Mouse (Mus musculus): Measurements from ENCODE around the gene Gimap4. TPM values are rescaled to one million over a fixed set of nuclear protein-coding genes. Genes with fewer than 3 reads are reported as not detected.

Gimap4 gene
- polyA plus RNA-seq, 2 experiments, result 9.6 to 9.8 TPM

GRCm38 (mm10) chr6:48737688-48738087 is 53.3 kb downstream of the Gimap4 start:
- Histone ChIP-seq H3K27me3 (ENCODE audit: control insufficient read depth, insufficient read depth, low read length) (peaks cover 22% of the 10 kb centered on the region), H3K4me1 (ENCODE audit: control insufficient read depth, insufficient read depth, low read length) (peaks cover 3% of the 10 kb centered on the region), H3K36me3 (ENCODE audit: control insufficient read depth, insufficient read depth, low read length) (no peaks in the 10 kb centered on the region), H3K9me3 (ENCODE audit: control insufficient read depth, low read length) (no peaks in the 10 kb centered on the region), H3K4me2 (replicated peaks; ENCODE audit: low read depth, low read length, severe bottlenecking) (no peak overlapping the region), H3K4me3 (replicated peaks; ENCODE audit: low read length) (no peak overlapping the region), H3K9ac (ENCODE audit: low read depth, low read length, severe bottlenecking) (no peak overlapping the region), H3K27ac (replicated peaks; ENCODE audit: low read depth, low read length) (no peak overlapping the region)
- TF ChIP-seq POLR2A (IDR thresholded peaks at IDR 0.05; ENCODE audit: borderline replicate concordance, extremely low read depth, insufficient read depth, insufficient read length), result no peak
- ATAC-seq (ENCODE audit: low FRiP score, low read depth) (no peak), DNase-seq (ENCODE audit: low spot score) (no peak)
- 88% methylated on average over 5 of the region's 5 CpGs for WGBS

GRCm38 (mm10) chr6:48738961-48739779 is 54.8 kb downstream of the Gimap4 start, which contains the start of gene Gimap1:
TSS of gene Gimap1 (plus strand) at chr6:48739054.
- Histone ChIP-seq H3K4me3 (replicated peaks; ENCODE audit: low read length) (no peak within 1 kb of the TSS), H3K27me3 (ENCODE audit: control insufficient read depth, insufficient read depth, low read length) (peaks cover 34% of the 10 kb centered on the region), H3K9ac (ENCODE audit: low read depth, low read length, severe bottlenecking) (no peak within 1 kb of the TSS), H3K4me1 (ENCODE audit: control insufficient read depth, insufficient read depth, low read length) (peaks cover 6% of the 10 kb centered on the region), H3K4me2 (replicated peaks; ENCODE audit: low read depth, low read length, severe bottlenecking) (no peak within 1 kb of the TSS), H3K36me3 (ENCODE audit: control insufficient read depth, insufficient read depth, low read length) (no peaks in the 10 kb centered on the region), H3K9me3 (ENCODE audit: control insufficient read depth, low read length) (no peaks in the 10 kb centered on the region), H3K27ac (replicated peaks; ENCODE audit: low read depth, low read length) (no peak within 1 kb of the TSS)
- WGBS, result 75% methylated on average over 15 of the region's 15 CpGs
- ATAC-seq (ENCODE audit: low FRiP score, low read depth), result no peak
- no peak for DNase-seq (ENCODE audit: low spot score)
- TF ChIP-seq POLR2A (IDR thresholded peaks at IDR 0.05; ENCODE audit: borderline replicate concordance, extremely low read depth, insufficient read depth, insufficient read length), result no peak

DNA sequence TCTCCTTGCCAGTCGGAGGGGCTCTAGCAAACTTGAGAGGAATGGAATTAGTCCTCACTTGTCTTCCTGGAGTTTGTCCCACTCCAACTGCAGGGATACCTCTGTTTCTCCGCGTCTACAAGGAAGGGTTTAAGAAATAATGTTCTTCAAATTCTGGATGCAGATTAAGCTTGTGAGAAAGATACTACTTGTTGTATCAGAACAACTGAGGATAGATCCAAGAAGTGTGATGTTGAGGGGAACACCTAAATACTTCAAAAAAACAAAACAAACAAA is 55.4 kb downstream of the Gimap4 start:
- Histone ChIP-seq H3K27ac (replicated peaks; ENCODE audit: low read depth, low read length) (no peak overlapping the region), H3K9ac (ENCODE audit: low read depth, low read length, severe bottlenecking) (no peak overlapping the region), H3K4me2 (replicated peaks; ENCODE audit: low read depth, low read length, severe bottlenecking) (no peak overlapping the region), H3K4me1 (ENCODE audit: control insufficient read depth, insufficient read depth, low read length) (peaks cover 6% of the 10 kb centered on the region), H3K27me3 (ENCODE audit: control insufficient read depth, insufficient read depth, low read length) (peaks cover 36% of the 10 kb centered on the region), H3K36me3 (ENCODE audit: control insufficient read depth, insufficient read depth, low read length) (no peaks in the 10 kb centered on the region), H3K4me3 (replicated peaks; ENCODE audit: low read length) (no peak overlapping the region), H3K9me3 (ENCODE audit: control insufficient read depth, low read length) (no peaks in the 10 kb centered on the region)
- no peak for TF ChIP-seq POLR2A (IDR thresholded peaks at IDR 0.05; ENCODE audit: borderline replicate concordance, extremely low read depth, insufficient read depth, insufficient read length)
- no peak for DNase-seq (ENCODE audit: low spot score)
- ATAC-seq (ENCODE audit: low FRiP score, low read depth), result no peak
- WGBS, result 84% methylated on average over 3 of the region's 3 CpGs

- no peak for TF ChIP-seq POLR2A (IDR thresholded peaks at IDR 0.05; ENCODE audit: borderline replicate concordance, extremely low read depth, insufficient read depth, insufficient read length)
- H3K9me3 ChIP-seq (ENCODE audit: control insufficient read depth, low read length), result no peaks in the 10 kb centered on the region
- DNase-seq (ENCODE audit: low spot score), result no peak
- H3K4me1 ChIP-seq (ENCODE audit: control insufficient read depth, insufficient read depth, low read length), result peaks cover 6% of the 10 kb centered on the region
- WGBS, result 68% methylated on average over 3 of the region's 3 CpGs
- no peaks in the 10 kb centered on the region for H3K36me3 ChIP-seq (ENCODE audit: control insufficient read depth, insufficient read depth, low read length)
- no peak overlapping the region for H3K27ac ChIP-seq (replicated peaks; ENCODE audit: low read depth, low read length)
- no peak overlapping the region for H3K4me2 ChIP-seq (replicated peaks; ENCODE audit: low read depth, low read length, severe bottlenecking)
- H3K9ac ChIP-seq (ENCODE audit: low read depth, low read length, severe bottlenecking), result no peak overlapping the region
- H3K27me3 ChIP-seq (ENCODE audit: control insufficient read depth, insufficient read depth, low read length), result peaks cover 36% of the 10 kb centered on the region
- H3K4me3 ChIP-seq (replicated peaks; ENCODE audit: low read length), result no peak overlapping the region
- ATAC-seq (ENCODE audit: low FRiP score, low read depth), result no peak
These were observed 56.3 kb downstream of the Gimap4 start for GRCm38 (mm10) chr6:48740501-48741169.

DNA sequence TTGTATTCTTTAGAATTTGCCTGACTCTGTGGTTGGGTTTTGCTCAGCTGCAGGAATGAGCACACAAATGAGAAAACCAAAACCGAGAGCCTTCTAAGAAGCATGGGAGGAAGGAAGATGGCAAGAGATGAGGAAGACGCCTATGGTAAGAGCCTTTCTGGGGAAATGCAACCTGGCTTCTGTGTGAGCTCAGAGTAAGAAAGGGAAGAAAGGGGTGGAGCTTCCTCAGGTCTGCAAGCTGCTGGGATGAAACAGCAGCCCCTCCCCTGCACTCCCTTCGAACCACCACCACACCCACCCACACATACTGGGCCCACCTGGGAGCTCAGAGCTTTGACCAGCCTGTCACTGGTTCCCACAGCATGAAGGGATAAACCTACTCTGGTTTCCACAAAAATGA is 56.9 kb downstream of the Gimap4 start:
- Histone ChIP-seq H3K27me3 (ENCODE audit: control insufficient read depth, insufficient read depth, low read length) (peaks cover 36% of the 10 kb centered on the region), H3K4me1 (ENCODE audit: control insufficient read depth, insufficient read depth, low read length) (peaks cover 6% of the 10 kb centered on the region), H3K27ac (replicated peaks; ENCODE audit: low read depth, low read length) (no peak overlapping the region), H3K9me3 (ENCODE audit: control insufficient read depth, low read length) (no peaks in the 10 kb centered on the region), H3K9ac (ENCODE audit: low read depth, low read length, severe bottlenecking) (no peak overlapping the region), H3K4me3 (replicated peaks; ENCODE audit: low read length) (no peak overlapping the region), H3K36me3 (ENCODE audit: control insufficient read depth, insufficient read depth, low read length) (no peaks in the 10 kb centered on the region), H3K4me2 (replicated peaks; ENCODE audit: low read depth, low read length, severe bottlenecking) (no peak overlapping the region)
- ATAC-seq (ENCODE audit: low FRiP score, low read depth) (no peak), DNase-seq (ENCODE audit: low spot score) (no peak)
- no peak for TF ChIP-seq POLR2A (IDR thresholded peaks at IDR 0.05; ENCODE audit: borderline replicate concordance, extremely low read depth, insufficient read depth, insufficient read length)
- WGBS, result 40% methylated on average over 3 of the region's 3 CpGs

Other genes with a start within 250 kb of the Gimap4 start
- 43.5 and 62.1 TPM in 2 replicates for gene Zfp467, start 238.7 kb upstream of the Gimap4 start, polyA plus RNA-seq (2012; rRNA removed)
- 29.3 TPM in 2 replicates for gene Zfp467, start 238.7 kb upstream of the Gimap4 start, polyA plus RNA-seq (2014; fragmentation: Nextera tagmentation; extraction: Ambion mirVana)
- gene Sspo, start 236.3 kb upstream of the Gimap4 start, polyA plus RNA-seq (2012; rRNA removed), result 1.2 and 1.9 TPM in 2 replicates
- 0.07 and 0.17 TPM in 2 replicates for gene Sspo, start 236.3 kb upstream of the Gimap4 start, polyA plus RNA-seq (2014; fragmentation: Nextera tagmentation; extraction: Ambion mirVana)
- 11.0 and 13.1 TPM in 2 replicates for gene Atp6v0e2, start 146.9 kb upstream of the Gimap4 start, polyA plus RNA-seq (2012; rRNA removed)
- gene Atp6v0e2, start 146.9 kb upstream of the Gimap4 start, polyA plus RNA-seq (2014; fragmentation: Nextera tagmentation; extraction: Ambion mirVana), result 7.8 and 8.7 TPM in 2 replicates
- gene Lrrc61, start 129.8 kb upstream of the Gimap4 start, polyA plus RNA-seq (2012; rRNA removed), result 17.6 and 18.4 TPM in 2 replicates
- 5.9 and 6.7 TPM in 2 replicates for gene Lrrc61, start 129.8 kb upstream of the Gimap4 start, polyA plus RNA-seq (2014; fragmentation: Nextera tagmentation; extraction: Ambion mirVana)
- 15.2 and 19.7 TPM in 2 replicates for gene Rarres2, start 111.8 kb upstream of the Gimap4 start, polyA plus RNA-seq (2012; rRNA removed)
- 16.1 and 21.3 TPM in 2 replicates for gene Rarres2, start 111.8 kb upstream of the Gimap4 start, polyA plus RNA-seq (2014; fragmentation: Nextera tagmentation; extraction: Ambion mirVana)
- gene Gm45021, start 94.9 kb upstream of the Gimap4 start, polyA plus RNA-seq (2012; rRNA removed), result 0.78 TPM in 1 of 2 replicates, not detected in the other
- 0.94 TPM in 1 of 2 replicates, not detected in the other for gene Gm45021, start 94.9 kb upstream of the Gimap4 start, polyA plus RNA-seq (2014; fragmentation: Nextera tagmentation; extraction: Ambion mirVana)
- 35.2 and 55.3 TPM in 2 replicates for gene Repin1, start 90.7 kb upstream of the Gimap4 start, polyA plus RNA-seq (2012; rRNA removed)
- 23.3 and 25.7 TPM in 2 replicates for gene Repin1, start 90.7 kb upstream of the Gimap4 start, polyA plus RNA-seq (2014; fragmentation: Nextera tagmentation; extraction: Ambion mirVana)
- gene Gm44965, start 90.6 kb upstream of the Gimap4 start, polyA plus RNA-seq (2012; rRNA removed), result not detected in 2 replicates
- gene Gm44965, start 90.6 kb upstream of the Gimap4 start, polyA plus RNA-seq (2014; fragmentation: Nextera tagmentation; extraction: Ambion mirVana), result not detected in 2 replicates
- 4.8 and 6.4 TPM in 2 replicates for gene Zfp775, start 82.5 kb upstream of the Gimap4 start, polyA plus RNA-seq (2012; rRNA removed)
- 5.8 and 5.9 TPM in 2 replicates for gene Zfp775, start 82.5 kb upstream of the Gimap4 start, polyA plus RNA-seq (2014; fragmentation: Nextera tagmentation; extraction: Ambion mirVana)
- 1.1 and 1.5 TPM in 2 replicates for gene AI854703, start 57.8 kb upstream of the Gimap4 start, polyA plus RNA-seq (2012; rRNA removed)
- 0.76 and 0.87 TPM in 2 replicates for gene AI854703, start 57.8 kb upstream of the Gimap4 start, polyA plus RNA-seq (2014; fragmentation: Nextera tagmentation; extraction: Ambion mirVana)
- gene Gimap8, start 37.3 kb upstream of the Gimap4 start, polyA plus RNA-seq (2012; rRNA removed), result 2.3 TPM in 2 replicates
- gene Gimap8, start 37.3 kb upstream of the Gimap4 start, polyA plus RNA-seq (2014; fragmentation: Nextera tagmentation; extraction: Ambion mirVana), result 0.40 and 0.70 TPM in 2 replicates
- 5.8 and 6.2 TPM in 2 replicates for gene Gimap9, start 8.4 kb upstream of the Gimap4 start, polyA plus RNA-seq (2012; rRNA removed)
- gene Gimap9, start 8.4 kb upstream of the Gimap4 start, polyA plus RNA-seq (2014; fragmentation: Nextera tagmentation; extraction: Ambion mirVana), result 6.0 and 6.2 TPM in 2 replicates
- 11.4 and 15.0 TPM in 2 replicates for gene Gimap6, start 23.7 kb downstream of the Gimap4 start, polyA plus RNA-seq (2012; rRNA removed)
- gene Gimap6, start 23.7 kb downstream of the Gimap4 start, polyA plus RNA-seq (2014; fragmentation: Nextera tagmentation; extraction: Ambion mirVana), result 17.7 and 19.9 TPM in 2 replicates
- gene Gm28053, start 34.1 kb downstream of the Gimap4 start, polyA plus RNA-seq (2012; rRNA removed), result 0.82 TPM in 1 of 2 replicates, not detected in the other
- gene Gm28053, start 34.1 kb downstream of the Gimap4 start, polyA plus RNA-seq (2014; fragmentation: Nextera tagmentation; extraction: Ambion mirVana), result 1.2 and 2.2 TPM in 2 replicates
- gene Gimap7, start 34.1 kb downstream of the Gimap4 start, polyA plus RNA-seq (2012; rRNA removed), result not detected in 2 replicates
- gene Gimap7, start 34.1 kb downstream of the Gimap4 start, polyA plus RNA-seq (2014; fragmentation: Nextera tagmentation; extraction: Ambion mirVana), result not detected in 2 replicates
- 4.0 TPM in 2 replicates for gene Gimap1, start 54.5 kb downstream of the Gimap4 start, polyA plus RNA-seq (2012; rRNA removed)
- gene Gimap1, start 54.5 kb downstream of the Gimap4 start, polyA plus RNA-seq (2014; fragmentation: Nextera tagmentation; extraction: Ambion mirVana), result 10.9 and 11.9 TPM in 2 replicates
- gene Gimap5, start 61.6 kb downstream of the Gimap4 start, polyA plus RNA-seq (2012; rRNA removed), result 3.5 and 3.7 TPM in 2 replicates
- 3.8 and 4.9 TPM in 2 replicates for gene Gimap5, start 61.6 kb downstream of the Gimap4 start, polyA plus RNA-seq (2014; fragmentation: Nextera tagmentation; extraction: Ambion mirVana)
- gene Gimap3, start 86.3 kb downstream of the Gimap4 start, polyA plus RNA-seq (2012; rRNA removed), result not detected in 2 replicates
- gene Gimap3, start 86.3 kb downstream of the Gimap4 start, polyA plus RNA-seq (2014; fragmentation: Nextera tagmentation; extraction: Ambion mirVana), result not detected in 2 replicates
- gene Tmem176a, start 156.4 kb downstream of the Gimap4 start, polyA plus RNA-seq (2012; rRNA removed), result 49.7 and 61.3 TPM in 2 replicates
- 80.7 and 90.9 TPM in 2 replicates for gene Tmem176a, start 156.4 kb downstream of the Gimap4 start, polyA plus RNA-seq (2014; fragmentation: Nextera tagmentation; extraction: Ambion mirVana)
- gene Tmem176b, start 156.9 kb downstream of the Gimap4 start, polyA plus RNA-seq (2012; rRNA removed), result 227 and 235 TPM in 2 replicates
- 232 and 255 TPM in 2 replicates for gene Tmem176b, start 156.9 kb downstream of the Gimap4 start, polyA plus RNA-seq (2014; fragmentation: Nextera tagmentation; extraction: Ambion mirVana)
- 0.08 and 0.34 TPM in 2 replicates for gene Aoc1, start 188.3 kb downstream of the Gimap4 start, polyA plus RNA-seq (2012; rRNA removed)
- gene Aoc1, start 188.3 kb downstream of the Gimap4 start, polyA plus RNA-seq (2014; fragmentation: Nextera tagmentation; extraction: Ambion mirVana), result not detected in 2 replicates
- gene 1600015I10Rik, start 245.3 kb downstream of the Gimap4 start, polyA plus RNA-seq (2012; rRNA removed), result 0.04 TPM in 1 of 2 replicates, not detected in the other
- not detected in 2 replicates for gene 1600015I10Rik, start 245.3 kb downstream of the Gimap4 start, polyA plus RNA-seq (2014; fragmentation: Nextera tagmentation; extraction: Ambion mirVana)

Data from limb, embryonic 14.5 days (tissue).